Mouse (Mus musculus) embryonic fibroblast, embryonic 13.5 days (primary cell): Measurements from ENCODE around the gene Fcrl6. TPM values are rescaled to one million over a fixed set of nuclear protein-coding genes. Genes with fewer than 3 reads are reported as not detected.
A peak's percentile ranks its signal among the peaks of the same experiment; 100 is the strongest.

Experiments used
- H3K27ac ChIP-seq: 2 replicates; pipeline ENCODE4 v1.5.1; 2012; ENCODE audit warnings: low read length, control low read depth, inconsistent platforms; ENCODE audit not compliant: insufficient read depth
- H3K4me1 ChIP-seq: 2 replicates; pipeline ENCODE4 v1.6.1; 2011; ENCODE audit warnings: low read length; ENCODE audit not compliant: control insufficient read depth, insufficient read depth
- H3K4me3 ChIP-seq: 2 replicates; pipeline ENCODE4 v1.5.1; 2011; ENCODE audit warnings: mild to moderate bottlenecking, control low read depth, low read length; ENCODE audit not compliant: insufficient read depth
- CTCF ChIP-seq: IDR thresholded peaks from 2 replicates; pipeline ENCODE4 v1.5.1; 2011; ENCODE audit warnings: mild to moderate bottlenecking, control low read depth, low read length, moderate library complexity, borderline replicate concordance; ENCODE audit not compliant: insufficient read depth
- POLR2A ChIP-seq: IDR thresholded peaks from 2 replicates; pipeline ENCODE4 v1.6.1; 2011; ENCODE audit warnings: low read depth, mild to moderate bottlenecking, control low read depth, low read length, moderate library complexity
- polyA plus RNA-seq: library from polyadenylated mRNA; stranded (reverse); fragments of >200 nt; gene quantifications from 2 replicates; pipeline ENCODE4 v1.2.4, GENCODE M21; 2011; ENCODE audit warnings: low read depth; ENCODE audit not compliant: missing spikeins, insufficient read length

Fcrl6 gene
- polyA plus RNA-seq, 1 experiment: not detected

DNA sequence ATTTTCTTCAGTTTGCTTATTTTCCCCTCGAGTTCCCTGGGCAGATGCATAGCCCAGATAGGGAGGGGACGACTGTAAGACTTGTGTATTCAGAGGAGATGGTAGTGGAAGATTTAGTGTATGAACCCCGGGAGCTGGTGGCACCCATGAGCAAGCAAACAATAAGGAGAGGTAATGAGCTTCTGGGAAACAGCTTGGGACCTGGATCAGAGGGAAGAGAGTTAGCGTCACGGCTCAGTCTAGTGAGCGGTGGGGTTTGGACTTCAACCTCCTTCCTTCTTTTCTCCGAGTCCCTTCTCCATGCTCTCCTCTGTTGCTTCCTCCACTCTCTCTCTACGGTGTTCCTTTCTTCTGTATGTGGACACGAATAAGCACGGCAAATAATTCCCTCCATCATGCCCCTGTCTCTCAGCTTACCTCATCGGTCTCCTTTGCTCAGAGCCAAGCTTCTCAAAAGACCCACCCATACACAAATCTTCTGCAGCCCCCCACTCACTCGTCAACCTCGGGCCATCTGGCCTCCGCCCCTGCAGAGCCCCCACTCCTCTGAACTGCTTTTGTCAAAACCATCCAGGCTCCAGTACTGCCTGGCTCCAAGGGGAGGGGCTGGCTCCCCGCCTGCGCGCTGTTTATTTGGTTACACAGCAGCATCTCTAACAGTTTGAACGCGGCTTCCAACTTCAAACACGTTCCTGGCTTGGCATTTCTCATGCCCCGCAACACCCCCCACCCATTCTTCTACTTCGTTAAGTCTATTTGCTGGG is 14.4 kb upstream of the Fcrl6 start:
- TF ChIP-seq CTCF (no peak), POLR2A (no peak)
- Histone ChIP-seq H3K27ac (no peak overlapping the region), H3K4me3 (no peak overlapping the region), H3K4me1 (0 out of 2 replicates have a peak, but pooled peaks cover 2% of the 10 kb centered on the region)

DNA sequence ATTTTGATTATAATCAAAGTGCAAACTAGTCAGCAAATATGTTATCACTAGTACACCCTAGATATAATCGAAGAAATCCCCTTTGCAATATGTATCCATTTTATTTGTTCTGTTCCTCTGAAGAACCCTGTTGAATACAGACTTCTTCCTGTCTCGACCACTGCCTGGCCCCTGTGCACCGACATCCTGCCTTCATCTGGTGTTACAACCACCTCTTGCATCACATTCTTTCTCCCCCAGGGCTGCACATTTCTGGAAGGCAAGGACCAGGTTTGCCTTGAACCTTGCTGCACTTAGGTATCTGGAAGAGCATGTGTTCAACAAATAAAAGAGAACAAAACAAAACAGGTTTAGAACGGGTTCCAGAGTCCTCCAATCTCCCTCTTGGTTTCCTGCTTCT is 13.1 kb upstream of the Fcrl6 start:
- Histone ChIP-seq H3K4me1 (0 out of 2 replicates have a peak, but pooled peaks cover 2% of the 10 kb centered on the region), H3K4me3 (no peak overlapping the region), H3K27ac (no peak overlapping the region)
- no peak for TF ChIP-seq CTCF
- TF ChIP-seq POLR2A: no peak

DNA sequence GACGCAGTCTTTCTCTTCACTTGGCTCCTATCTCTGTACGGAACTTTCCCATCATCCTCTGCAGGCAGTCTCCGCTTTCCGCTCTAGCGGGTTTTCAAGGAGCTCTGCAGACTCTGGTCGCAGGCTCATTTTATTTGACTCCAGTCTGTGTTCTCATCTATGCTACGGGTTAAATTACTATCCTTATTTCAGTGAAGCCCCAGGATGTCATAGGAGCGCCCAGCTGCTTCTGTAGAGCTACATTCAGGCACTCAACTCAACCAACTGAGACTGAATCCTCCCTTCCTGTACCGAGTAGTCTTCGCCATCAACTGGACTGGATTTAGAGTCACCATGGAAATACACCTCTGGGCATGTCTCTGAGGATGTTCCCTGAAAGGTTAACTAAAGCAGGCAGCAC is 12.3 kb upstream of the Fcrl6 start:
- H3K4me1 ChIP-seq: 0 out of 2 replicates have a peak, but pooled peaks cover 2% of the 10 kb centered on the region
- no peak overlapping the region for H3K27ac ChIP-seq
- no peak overlapping the region for H3K4me3 ChIP-seq
- no peak for TF ChIP-seq POLR2A
- TF ChIP-seq CTCF: no peak

DNA sequence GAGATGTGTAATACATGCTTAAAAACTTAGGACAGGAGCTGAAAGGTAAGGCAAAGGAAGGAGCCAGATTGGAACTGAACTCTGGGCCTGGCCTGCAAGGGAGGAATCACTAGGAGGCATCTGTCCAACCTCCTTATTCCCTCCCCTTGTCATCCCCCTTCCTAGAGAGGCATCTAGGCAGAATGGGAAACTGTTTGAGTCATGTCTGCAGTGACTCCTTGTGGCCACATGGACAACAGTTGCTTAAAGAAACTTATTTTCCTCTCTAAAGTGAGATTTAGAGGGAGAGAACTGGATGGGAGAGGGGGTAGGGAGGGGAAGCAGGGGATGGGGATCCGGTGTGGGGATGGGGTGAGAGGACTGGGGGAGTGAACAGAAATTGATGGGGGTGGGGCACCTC is 10.4 kb upstream of the Fcrl6 start:
- no peak overlapping the region for H3K4me3 ChIP-seq
- 0 out of 2 replicates have a peak, but pooled peaks cover 2% of the 10 kb centered on the region for H3K4me1 ChIP-seq
- H3K27ac ChIP-seq: no peak overlapping the region
- TF ChIP-seq CTCF: no peak

DNA sequence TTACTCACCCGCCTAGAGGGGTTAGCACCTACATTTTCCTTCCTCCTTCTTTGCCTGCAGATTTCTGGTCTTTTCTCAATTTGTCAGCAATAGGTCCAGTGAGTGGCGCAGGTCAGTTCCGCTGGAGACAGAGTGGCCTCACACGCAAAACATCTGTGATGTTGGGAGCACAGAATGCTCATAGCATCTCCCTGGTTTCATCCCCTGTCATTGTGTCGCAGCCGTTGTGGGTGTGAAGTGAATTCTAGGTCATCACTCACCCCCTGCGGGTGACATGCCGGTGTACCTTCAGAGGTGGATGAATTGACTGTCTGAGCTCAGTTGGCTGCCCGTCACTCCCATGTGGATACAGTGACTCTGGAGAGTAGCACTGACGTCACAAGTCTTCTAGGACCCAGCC is 9.0 kb upstream of the Fcrl6 start:
- Histone ChIP-seq H3K27ac (no peak overlapping the region), H3K4me3 (no peak overlapping the region), H3K4me1 (no peaks in the 10 kb centered on the region)
- TF ChIP-seq POLR2A: no peak
- no peak for TF ChIP-seq CTCF

DNA sequence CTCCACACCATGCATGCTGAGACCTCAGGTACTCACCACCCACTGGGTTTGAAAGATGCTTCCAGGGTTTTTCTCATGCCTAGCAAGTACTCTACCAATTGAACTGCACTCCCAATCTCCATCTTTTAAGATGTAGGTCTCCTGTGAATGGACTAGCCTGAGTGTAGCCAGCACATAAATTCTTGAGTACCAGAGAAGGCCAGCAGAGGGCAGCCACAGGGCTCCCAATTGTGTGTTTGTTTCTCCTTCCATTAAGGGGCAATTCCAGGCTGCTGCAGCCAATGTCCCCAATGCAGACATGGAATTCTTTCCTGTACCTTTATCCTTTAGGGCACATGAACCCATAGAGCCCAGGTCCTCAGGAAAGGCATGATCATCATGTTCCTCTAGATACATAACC is 7.9 kb downstream of the Fcrl6 start:
- Histone ChIP-seq H3K4me3 (no peak overlapping the region), H3K27ac (no peak overlapping the region), H3K4me1 (no peaks in the 10 kb centered on the region)
- TF ChIP-seq CTCF (0 out of 2 replicates have a peak, but pooled peaks have one; percentile 11), POLR2A (no peak)

DNA sequence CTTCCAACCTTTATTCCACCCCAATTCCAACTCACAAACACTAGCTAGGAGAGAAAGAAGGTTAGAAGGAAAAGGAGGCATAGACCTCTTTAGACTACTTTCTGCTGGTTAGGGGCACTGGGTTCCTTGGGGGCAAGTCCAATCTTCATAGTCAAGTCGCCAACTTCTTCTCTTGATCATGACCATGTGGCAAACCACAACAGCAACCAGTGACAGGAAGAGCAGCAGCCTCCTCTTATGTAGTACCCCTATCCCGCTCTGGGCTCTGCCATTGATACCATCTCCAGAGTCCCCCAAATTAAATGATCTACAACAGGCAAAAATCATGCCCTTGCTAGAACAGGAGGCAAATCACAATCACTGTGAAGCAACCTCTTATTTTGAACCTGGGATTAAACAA is 8.4 kb downstream of the Fcrl6 start:
- Histone ChIP-seq H3K27ac (no peak overlapping the region), H3K4me1 (no peaks in the 10 kb centered on the region), H3K4me3 (no peak overlapping the region)
- TF ChIP-seq POLR2A: no peak
- no peak for TF ChIP-seq CTCF

DNA sequence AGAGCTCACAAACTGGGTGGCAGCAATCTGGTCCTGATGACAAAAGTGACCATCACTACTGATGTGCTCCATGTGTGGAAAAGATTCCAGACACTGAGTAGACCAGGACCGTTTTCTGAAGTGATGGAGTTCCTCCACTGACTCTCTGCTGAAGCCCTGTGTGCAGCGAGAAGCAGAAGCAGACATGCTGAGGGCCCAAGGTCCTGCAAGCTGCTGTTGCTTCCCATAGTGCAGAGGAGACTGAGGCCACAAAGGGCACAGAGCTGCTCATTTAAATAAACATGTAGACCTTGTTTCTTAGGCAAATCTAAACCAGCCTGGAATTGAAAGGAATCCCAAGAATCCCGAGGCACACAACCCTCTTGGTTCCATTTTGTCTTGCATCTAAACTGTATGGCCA is 9.0 kb downstream of the Fcrl6 start:
- Histone ChIP-seq H3K27ac (no peak overlapping the region), H3K4me1 (no peaks in the 10 kb centered on the region), H3K4me3 (no peak overlapping the region)
- no peak for TF ChIP-seq CTCF
- no peak for TF ChIP-seq POLR2A

DNA sequence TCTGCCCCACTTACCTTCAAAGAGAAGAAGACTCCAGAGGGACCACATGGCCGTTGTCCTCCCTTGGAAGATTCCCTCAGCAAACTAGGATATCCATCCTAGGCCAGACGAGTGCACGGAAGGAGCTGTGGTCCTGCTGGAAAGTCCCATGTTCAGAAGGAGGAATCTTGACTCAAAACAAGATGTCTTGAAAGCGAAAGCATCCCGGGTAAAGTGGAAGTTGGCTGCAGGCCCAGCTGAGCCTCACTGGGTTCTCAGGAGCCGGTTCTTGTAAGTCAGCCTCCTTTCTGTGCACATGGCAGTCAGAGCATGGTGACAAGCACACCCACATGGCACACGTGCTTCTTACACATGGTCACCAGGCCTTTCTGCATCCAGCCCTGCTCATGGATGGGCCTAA is 12.0 kb downstream of the Fcrl6 start, which contains the start of gene Slamf8:
Gene Slamf8 (minus strand): TSS at position 184 of the 400 bp plus-strand sequence.
- no peak for TF ChIP-seq CTCF
- no peak for TF ChIP-seq POLR2A
- H3K27ac ChIP-seq: no peak within 1 kb of the TSS
- H3K4me3 ChIP-seq: no peak within 1 kb of the TSS
- no peaks in the 10 kb centered on the region for H3K4me1 ChIP-seq

DNA sequence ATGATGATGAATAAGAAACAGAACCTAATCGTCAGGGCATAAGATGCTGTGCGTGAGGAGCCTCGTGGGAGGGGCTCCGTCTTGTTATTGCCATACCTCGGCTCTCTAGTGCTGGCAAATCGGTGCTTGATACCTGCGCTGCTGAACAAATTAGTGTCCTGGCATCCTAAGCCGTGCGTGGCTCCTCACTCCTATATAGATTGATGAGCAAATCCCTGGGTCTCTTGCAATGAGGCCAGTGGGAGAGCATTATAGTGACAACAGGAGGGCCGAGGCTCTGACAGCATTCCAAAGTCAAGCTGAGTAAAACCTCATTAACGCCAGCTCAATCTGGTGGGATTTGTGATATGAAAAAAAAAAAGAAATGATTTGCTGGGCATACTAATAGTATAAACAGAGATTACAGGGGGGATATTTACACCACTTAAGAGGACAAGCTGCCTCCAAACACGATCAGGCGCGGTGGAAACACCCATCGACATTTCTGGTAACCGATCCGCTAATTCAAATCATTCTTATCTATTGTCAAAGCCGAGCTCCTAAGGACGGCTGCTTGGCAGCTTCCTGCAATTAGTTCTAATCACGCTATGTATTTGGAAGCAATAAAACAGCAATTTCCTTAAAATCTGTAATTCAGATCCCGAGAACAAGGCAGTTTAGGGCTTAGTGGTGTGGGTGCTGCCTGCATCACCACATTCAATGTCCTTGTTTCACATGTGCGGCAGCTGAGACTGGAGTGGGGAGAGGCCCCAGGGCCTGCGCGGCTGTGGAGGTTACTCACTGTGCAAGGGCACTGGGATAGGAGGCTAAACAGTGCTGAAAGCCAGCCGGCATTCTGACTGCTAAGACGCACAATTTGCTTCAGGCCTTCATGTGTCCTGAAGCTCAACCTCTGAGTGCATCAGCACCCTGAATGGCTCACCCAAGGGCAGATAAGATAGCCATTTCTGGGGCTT is 16.5 kb downstream of the Fcrl6 start:
- no peak for TF ChIP-seq CTCF
- TF ChIP-seq POLR2A: no peak
- Histone ChIP-seq H3K4me3 (no peak overlapping the region), H3K27ac (no peak overlapping the region), H3K4me1 (peaks cover 7% of the 10 kb centered on the region)
